Mouse (Mus musculus) bone marrow macrophage, adult 2 months (primary cell): ENCODE measurements around the gene Lrrc8d.

Experiments
- CTCF ChIP-seq: IDR thresholded peaks from 2 replicates; pipeline ENCODE4 v1.5.1; 2012; ENCODE audit warnings: low read depth, mild to moderate bottlenecking, low read length, moderate library complexity
- POLR2A ChIP-seq: IDR thresholded peaks from 2 replicates; pipeline ENCODE4 v1.6.1; 2012; ENCODE audit warnings: mild to moderate bottlenecking, low read depth, low read length, borderline replicate concordance

- TF ChIP-seq POLR2A = no peak
- TF ChIP-seq CTCF = no peak
Observed at GRCm38 (mm10) chr5:105697886-105698285, 1.9 kb upstream of the Lrrc8d start.
